Mouse (Mus musculus) ovary, postnatal 36 days (tissue): Measurements from ENCODE around the gene Kri1.
"Not testable (repeated sequence)": the region's sequence is repeated elsewhere in the genome, so short reads cannot be mapped to it uniquely, and the experiment has no call there.

Experiments
- DNase-seq: peaks from one replicate; pipeline ENCODE4 v3.0.0; 2022; ENCODE audit warnings: low spot score, mixed read lengths

Kri1 gene

GRCm38 (mm10) chr9:21273520-21274228, 14.1 kb downstream of the Kri1 start:
- no peak for DNase-seq

DNA sequence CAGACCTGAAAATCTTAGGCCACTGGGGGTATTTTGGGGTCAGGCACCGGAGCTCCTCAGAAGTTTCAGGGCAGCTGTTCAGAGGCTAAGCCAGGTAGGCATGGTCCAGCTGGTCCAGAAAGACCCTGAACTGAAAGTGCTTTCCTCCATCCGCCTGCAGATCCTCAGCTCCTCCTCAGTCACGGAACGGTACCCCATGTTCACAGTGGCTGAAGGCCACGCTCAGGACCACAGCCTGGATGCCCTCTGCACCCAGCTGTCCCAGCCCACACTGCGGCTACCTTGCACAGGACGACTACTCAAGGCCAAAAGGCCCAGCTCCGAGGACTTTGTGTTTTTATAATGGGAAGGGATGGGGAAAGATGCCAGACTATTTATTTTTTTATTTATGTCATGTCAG, 14.7 kb downstream of the Kri1 start:
- DNase-seq, result no peak

GRCm38 (mm10) chr9:21272391-21272790, 15.4 kb downstream of the Kri1 start:
- DNase-seq, result no peak

- not testable (repeated sequence) for DNase-seq
Measured at GRCm38 (mm10) chr9:21269590-21269989, 18.2 kb downstream of the Kri1 start.

DNA sequence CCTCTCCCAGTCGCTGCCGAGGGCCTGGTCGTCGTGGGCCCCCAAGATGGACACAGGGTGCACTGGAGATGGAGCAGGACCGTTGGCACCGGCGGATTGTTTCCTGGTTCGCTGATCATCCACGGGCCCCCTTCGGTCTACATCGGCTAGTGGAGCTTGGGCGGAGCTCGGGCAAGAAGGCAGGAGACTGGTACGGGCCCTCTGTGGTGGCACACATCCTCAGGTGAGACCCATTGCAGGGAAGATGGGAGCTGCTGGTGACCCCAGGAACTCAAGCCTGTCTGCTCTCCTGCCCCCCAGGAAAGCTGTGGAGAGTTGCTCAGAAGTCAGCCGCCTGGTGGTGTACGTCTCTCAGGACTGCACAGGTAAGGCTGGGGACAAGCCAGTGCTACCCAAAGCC, 19.5 kb downstream of the Kri1 start:
- no peak for DNase-seq

GRCm38 (mm10) chr9:21266889-21267288, 20.9 kb downstream of the Kri1 start:
- DNase-seq, result no peak

- no peak for DNase-seq
Measured at GRCm38 (mm10) chr9:21265611-21266010, 22.2 kb downstream of the Kri1 start.

DNA sequence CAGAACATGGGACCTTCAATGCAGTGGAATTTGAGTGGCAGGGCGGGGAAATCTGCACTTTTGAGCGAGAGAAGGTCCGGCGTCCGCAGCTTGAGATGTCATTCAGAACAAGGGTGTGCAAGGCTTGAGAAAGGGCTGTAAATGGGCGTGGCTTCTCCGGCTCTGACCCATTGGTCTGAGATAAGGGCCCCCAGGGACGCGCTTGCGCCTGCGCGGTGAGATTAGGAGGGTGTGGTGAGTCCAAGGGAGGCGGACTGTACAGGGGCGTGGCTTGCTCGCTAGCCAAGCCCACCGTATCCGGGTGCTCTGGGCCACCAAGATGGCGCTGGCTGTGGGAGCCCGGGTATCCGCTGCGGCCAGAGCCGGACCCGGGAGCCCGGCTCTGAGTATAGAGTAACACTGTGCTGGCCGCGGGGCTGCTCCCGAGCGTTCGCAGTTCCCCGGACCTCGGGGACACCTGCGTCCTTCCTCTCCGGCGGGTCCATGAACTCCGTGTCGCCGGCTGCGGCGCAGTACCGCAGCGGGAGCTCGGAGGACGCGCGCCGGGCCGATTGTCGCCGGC, 22.7 kb downstream of the Kri1 start, which contains the start of gene Atg4d:
Gene Atg4d (plus strand): TSS at position 294 of the 562 bp plus-strand sequence.
- DNase-seq, result peak; percentile 99

DNA sequence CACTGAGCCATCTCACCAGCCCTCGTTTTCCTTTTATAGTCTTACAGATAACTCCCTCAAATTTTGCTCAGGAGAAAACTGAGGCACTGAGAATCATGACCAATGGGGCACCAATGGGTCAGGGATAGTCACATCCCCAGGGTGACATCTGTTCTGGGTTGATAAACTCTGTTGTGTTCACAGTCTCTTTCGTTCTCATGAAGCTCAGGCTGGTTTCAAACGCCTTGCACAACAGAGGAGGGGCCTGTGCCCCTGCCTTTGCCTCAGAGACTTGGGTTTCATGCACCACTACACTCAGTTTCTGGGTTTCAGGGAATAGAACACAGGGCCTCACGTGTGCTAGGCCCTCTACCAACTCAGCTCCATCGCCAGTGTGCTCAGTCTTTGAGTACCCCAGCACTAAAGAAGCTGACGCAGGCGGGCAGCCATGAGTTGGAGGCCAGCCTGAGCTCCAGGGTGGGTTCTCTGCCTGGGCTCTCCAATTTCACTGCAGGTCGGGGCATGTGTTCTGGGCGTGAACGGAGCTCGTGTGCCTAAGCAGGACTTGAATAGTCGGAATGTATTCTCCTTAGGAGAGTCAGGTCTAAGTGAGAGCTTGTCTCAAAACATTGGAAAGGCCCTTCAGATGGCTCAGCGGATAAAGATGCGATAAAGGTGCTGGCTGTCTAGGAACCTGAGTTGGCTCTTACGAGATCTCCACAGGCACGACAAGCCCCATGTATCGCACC, 23.3 kb downstream of the Kri1 start:
- DNase-seq, result no peak

DNA sequence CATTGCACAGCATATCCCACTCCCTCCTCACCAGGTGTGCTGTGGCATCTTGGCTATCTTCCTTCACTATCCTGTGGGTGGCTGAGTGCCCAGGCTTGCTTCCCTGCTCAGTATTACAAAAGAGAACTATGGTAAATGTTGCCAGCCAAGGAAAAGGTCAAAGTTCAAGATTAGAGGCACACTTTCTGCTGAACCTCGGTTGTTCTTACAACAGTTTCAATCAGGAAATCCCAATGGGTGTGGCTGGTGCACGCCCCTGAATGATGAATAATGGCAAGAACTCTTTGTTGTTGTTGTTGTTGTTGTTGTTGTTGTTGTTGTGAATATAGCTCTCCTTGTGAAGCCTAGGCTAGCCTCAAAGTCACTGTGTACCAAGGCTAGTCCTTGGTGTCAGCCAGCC, 25.9 kb downstream of the Kri1 start:
- DNase-seq, result no peak

- no peak for DNase-seq
Measured at GRCm38 (mm10) chr9:21260491-21261040, 27.2 kb downstream of the Kri1 start.

GRCm38 (mm10) chr9:21256349-21256748, 31.4 kb downstream of the Kri1 start:
- not testable (repeated sequence) for DNase-seq

GRCm38 (mm10) chr9:21254690-21255089, 33.1 kb downstream of the Kri1 start:
- DNase-seq, result no peak

DNA sequence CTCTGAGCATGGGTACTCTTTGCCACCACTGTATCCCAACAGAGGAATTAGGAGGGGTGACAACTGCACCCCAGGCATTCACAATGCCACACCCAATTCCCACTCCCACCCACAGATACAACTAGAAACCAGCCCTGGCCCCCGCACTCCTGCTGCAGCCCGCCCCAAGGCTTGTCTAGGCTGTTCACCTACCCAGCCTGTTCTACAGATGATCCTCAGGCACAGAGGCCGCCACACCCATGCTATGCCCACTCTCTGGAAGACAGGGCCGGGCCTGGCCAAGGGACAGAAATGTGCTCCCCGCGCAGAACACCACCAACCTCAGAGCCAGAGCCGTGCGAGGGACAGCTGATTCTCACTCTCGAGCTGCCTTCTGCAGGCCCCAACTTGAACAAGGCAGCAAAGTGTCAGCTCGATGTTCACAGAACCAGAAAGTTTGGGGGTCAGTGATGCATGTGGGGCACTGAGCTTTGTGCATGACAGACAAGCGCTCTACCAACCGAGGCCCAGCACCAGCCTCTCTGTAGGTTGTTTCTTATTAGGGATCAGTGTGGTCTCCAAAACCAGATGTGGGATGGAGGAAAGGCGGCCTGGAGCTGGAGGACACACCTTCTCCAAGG, 36.5 kb downstream of the Kri1 start:
- DNase-seq, result no peak

DNA sequence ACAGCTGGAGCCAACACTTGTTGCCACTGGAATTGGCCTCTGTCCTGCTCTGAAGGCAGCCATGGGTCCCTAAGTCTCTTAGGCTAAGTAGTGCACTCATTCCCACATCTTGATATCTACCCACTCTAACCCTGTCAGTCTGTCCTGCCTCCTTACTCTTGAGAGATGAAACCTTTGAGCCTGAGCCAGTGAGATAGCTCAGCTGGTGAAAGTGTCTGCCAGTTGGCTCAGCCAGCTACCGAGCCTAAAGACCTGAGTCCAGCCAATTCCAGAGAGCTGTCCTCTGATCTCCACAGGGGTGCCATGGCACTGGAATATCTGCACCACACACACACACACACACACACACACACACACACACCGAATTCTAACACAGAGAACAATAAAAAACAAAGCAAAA, 37.3 kb downstream of the Kri1 start:
- DNase-seq, result no peak

DNA sequence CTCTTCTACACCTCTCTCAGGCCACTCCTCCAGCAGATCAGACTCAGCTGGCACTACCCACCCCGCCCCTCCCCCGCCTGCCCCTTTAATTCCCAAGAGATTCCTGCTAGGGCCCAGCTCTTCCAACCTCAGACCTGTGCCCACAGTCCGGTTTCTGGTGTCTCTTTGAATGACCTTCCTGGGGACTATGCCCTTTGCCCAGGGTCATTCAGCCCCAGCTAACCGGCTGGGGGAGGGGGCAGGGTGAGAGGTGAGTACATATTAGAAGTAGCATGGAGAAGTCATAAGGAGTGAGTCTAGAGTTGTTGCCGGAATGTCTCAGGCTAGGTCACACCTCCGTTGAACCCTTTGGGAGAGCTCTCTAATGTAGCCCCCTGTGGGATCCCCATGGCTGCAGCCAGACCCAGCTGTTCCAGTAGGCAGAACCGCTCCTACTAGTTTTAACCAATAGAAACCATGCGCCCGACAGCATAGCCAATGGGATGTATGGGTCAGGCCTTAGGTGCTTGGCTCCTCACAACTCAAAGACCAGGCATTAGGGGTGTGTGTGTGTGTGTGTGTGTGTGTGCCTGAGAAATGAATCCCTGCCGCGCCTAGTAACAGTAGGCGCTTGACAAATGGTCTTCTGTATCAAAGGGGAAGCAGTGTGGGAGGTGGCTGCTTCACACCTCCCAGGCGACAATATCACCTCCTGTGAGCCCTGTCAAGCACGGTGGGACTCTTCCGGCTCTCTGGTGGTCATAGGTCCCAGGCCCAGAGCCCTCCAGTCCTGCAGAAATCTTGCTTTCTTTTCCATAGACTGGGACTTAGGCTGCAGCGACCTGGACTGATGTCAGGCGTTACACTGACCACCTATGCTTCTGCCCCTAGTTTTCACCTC, 37.9 kb downstream of the Kri1 start:
- no peak for DNase-seq

DNA sequence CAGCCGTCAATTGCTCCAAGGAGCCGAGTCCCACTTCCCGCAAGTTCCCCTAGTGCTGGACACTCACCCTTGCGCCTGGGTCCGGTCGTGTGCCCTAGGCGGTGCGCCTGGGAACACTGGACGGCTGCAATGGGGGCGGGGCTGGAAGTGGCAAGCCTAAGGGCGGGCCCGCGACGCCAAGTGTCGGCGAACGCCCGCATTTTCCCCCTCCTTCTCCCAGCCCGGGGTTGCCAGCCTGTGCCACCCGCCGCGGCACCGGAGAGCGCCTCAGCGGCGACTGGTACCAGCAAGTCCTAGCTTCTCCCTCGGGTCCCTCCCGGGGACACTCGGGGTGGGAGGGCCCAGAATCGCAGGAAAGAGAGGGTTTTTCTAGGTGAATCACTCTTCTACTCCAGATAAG, 39.4 kb downstream of the Kri1 start, which contains the start of gene S1pr5:
Gene S1pr5 (minus strand): TSS at position 118 of the 400 bp plus-strand sequence.
- DNase-seq, result peak; percentile 46

- no peak for DNase-seq
Measured at GRCm38 (mm10) chr9:21246342-21246741, 41.4 kb downstream of the Kri1 start.

GRCm38 (mm10) chr9:21245113-21245487, 42.7 kb downstream of the Kri1 start:
- no peak for DNase-seq

GRCm38 (mm10) chr9:21244428-21245112, 43.2 kb downstream of the Kri1 start:
- no peak for DNase-seq
